Mouse (Mus musculus) CH12.LX (cell line): ENCODE measurements around the gene Socs3. TPM values are rescaled to one million over a fixed set of nuclear protein-coding genes. Genes with fewer than 3 reads are reported as not detected.

Source experiments
- DNase-seq: peaks from one replicate; pipeline ENCODE4 v3.0.0-alpha.2; 2013; ENCODE audit errors: extremely low read depth
- H3K27ac ChIP-seq: 2 replicates; pipeline ENCODE4 v1.5.1; 2012; ENCODE audit warnings: low read depth, mild to moderate bottlenecking, control low read depth, moderate library complexity; ENCODE audit not compliant: insufficient read depth
- H3K27me3 ChIP-seq: replicated peaks from 2 replicates; pipeline ENCODE3; 2012; ENCODE audit warnings: inconsistent platforms
- H3K36me3 ChIP-seq, 2 experiments: replicated peaks in 1 of 2; 2 replicates each; pipeline versions ENCODE3 to v1.6.1; 2012; ENCODE audit warnings: inconsistent platforms in 1 of 2, low read length in 1 of 2, mild to moderate bottlenecking in 1 of 2, mixed read lengths in 1 of 2, moderate library complexity in 1 of 2; ENCODE audit not compliant: control insufficient read depth in 1 of 2, insufficient read depth in 1 of 2
- H3K4me1 ChIP-seq, 2 experiments: 2 replicates each; pipeline ENCODE4 v1.6.1; 2012; ENCODE audit warnings: inconsistent platforms in 1 of 2, moderate library complexity in 1 of 2; ENCODE audit not compliant: insufficient read depth in 2 of 2, control insufficient read depth in 1 of 2
- H3K4me2 ChIP-seq: 2 replicates; pipeline ENCODE4 v1.6.1; 2012; ENCODE audit warnings: low read depth, mild to moderate bottlenecking, control low read depth; ENCODE audit not compliant: poor library complexity, insufficient read depth, severe bottlenecking
- H3K4me3 ChIP-seq, 3 experiments: fragments of 150-350 bp in 1 of 3; sonication (generic) in 1 of 3; replicated peaks in 1 of 3; 2 replicates each; pipeline versions ENCODE3 to v1.5.1; 2011 to 2012; ENCODE audit warnings: low read depth in 2 of 3, low read length in 2 of 3, mild to moderate bottlenecking in 2 of 3, moderate library complexity in 2 of 3, control low read depth in 1 of 3, improper control_type of control experiment in 1 of 3, inconsistent platforms in 1 of 3, mixed read lengths in 1 of 3; ENCODE audit not compliant: poor library complexity in 1 of 3
- H3K79me2 ChIP-seq: replicated peaks from 2 replicates; pipeline ENCODE4 v1.6.1; 2012; ENCODE audit warnings: mild to moderate bottlenecking, moderate library complexity; ENCODE audit not compliant: control insufficient read depth, poor library complexity, insufficient read depth, severe bottlenecking; ENCODE audit errors: extremely low read depth
- H3K9ac ChIP-seq: 2 replicates; pipeline ENCODE4 v1.6.1; 2012; ENCODE audit warnings: low read depth, mild to moderate bottlenecking, control low read depth, moderate library complexity; ENCODE audit not compliant: insufficient read depth
- H3K9me3 ChIP-seq: replicated peaks from 2 replicates; pipeline ENCODE3; 2012; ENCODE audit warnings: low read length, inconsistent platforms, mixed read lengths
- CHD2 ChIP-seq: IDR thresholded peaks from 2 replicates; pipeline ENCODE4 v1.6.1; 2011; ENCODE audit warnings: low read length, improper control_type of control experiment
- CTCF ChIP-seq, 2 experiments: IDR thresholded peaks in 1 of 2; conservative IDR thresholded peaks in 1 of 2; 2 replicates each; pipeline ENCODE4 v1.5.1; 2011 to 2012; ENCODE audit warnings: low read depth in 2 of 2, low read length in 2 of 2, improper control_type of control experiment in 1 of 2, inconsistent platforms in 1 of 2, mild to moderate bottlenecking in 1 of 2, moderate library complexity in 1 of 2
- E2F4 ChIP-seq: IDR thresholded peaks from 2 replicates; pipeline ENCODE4 v1.6.1; 2011; ENCODE audit warnings: low read depth, low read length, improper control_type of control experiment; ENCODE audit not compliant: insufficient replicate concordance
- ETS1 ChIP-seq: conservative IDR thresholded peaks from 2 replicates; pipeline ENCODE4 v1.6.1; 2012; ENCODE audit warnings: low read depth, mild to moderate bottlenecking, inconsistent platforms, low read length, improper control_type of control experiment, moderate library complexity
- JUN ChIP-seq: IDR thresholded peaks from 2 replicates; pipeline ENCODE4 v1.6.1; 2011; ENCODE audit warnings: low read depth, mild to moderate bottlenecking, low read length, improper control_type of control experiment, moderate library complexity; ENCODE audit not compliant: insufficient read depth
- MAFK ChIP-seq: IDR thresholded peaks from 2 replicates; pipeline ENCODE4 v1.6.1; 2011; ENCODE audit warnings: low read length, improper control_type of control experiment; ENCODE audit not compliant: insufficient replicate concordance
- MAX ChIP-seq: IDR thresholded peaks from 2 replicates; pipeline ENCODE4 v1.6.1; 2011; ENCODE audit warnings: low read length, improper control_type of control experiment
- MEF2A ChIP-seq: IDR thresholded peaks from 2 replicates; pipeline ENCODE4 v1.6.1; 2014; ENCODE audit warnings: low read depth, mild to moderate bottlenecking, inconsistent platforms, low read length, improper control_type of control experiment, borderline replicate concordance
- RAD21 ChIP-seq: IDR thresholded peaks from 2 replicates; pipeline ENCODE4 v1.6.1; 2011; ENCODE audit warnings: low read depth, mild to moderate bottlenecking, low read length, improper control_type of control experiment, moderate library complexity
- TBP ChIP-seq: conservative IDR thresholded peaks from 2 replicates; pipeline ENCODE4 v1.6.1; 2011; ENCODE audit warnings: low read depth, low read length, improper control_type of control experiment
- UBTF ChIP-seq: IDR thresholded peaks from 2 replicates; pipeline ENCODE4 v1.6.1; 2012; ENCODE audit warnings: low read depth, mild to moderate bottlenecking, inconsistent platforms, low read length, improper control_type of control experiment, moderate library complexity
- USF1 ChIP-seq: IDR thresholded peaks from 2 replicates; pipeline ENCODE4 v1.6.1; 2014; ENCODE audit warnings: low read depth, mild to moderate bottlenecking, inconsistent platforms, low read length, improper control_type of control experiment
- ZKSCAN1 ChIP-seq: IDR thresholded peaks from 2 replicates; pipeline ENCODE4 v1.6.1; 2012; ENCODE audit warnings: low read depth, inconsistent platforms, low read length, improper control_type of control experiment, borderline replicate concordance
- ZNF384 ChIP-seq: IDR thresholded peaks from 2 replicates; pipeline ENCODE4 v1.6.1; 2012; ENCODE audit warnings: low read depth, low read length, improper control_type of control experiment, inconsistent platforms
- dilution Hi-C: fragments of 300-500 bp; cut with MboI; formaldehyde crosslinking; loops from 2 replicates; pipeline ENCODE4 v1.14.3; 2020; ENCODE audit warnings: low sequenced_read_pairs; ENCODE audit not compliant: extremely low pct_unique_long_range_greater_than_20kb, extremely low pct_ligation_motif_present
- in situ Hi-C: fragments of 300-500 bp; cut with MboI; formaldehyde crosslinking; loops from 3 replicates; pipeline ENCODE4 v1.14.3; 2019; ENCODE audit warnings: low sequenced_read_pairs, low pct_ligation_motif_present, low pct_unique_long_range_greater_than_20kb, mixed read lengths
- polyA plus RNA-seq: library from polyadenylated mRNA; unstranded; fragments of >175 nt; gene quantifications from 2 replicates; pipeline ENCODE4 v1.2.1, GENCODE M21; 2012; ENCODE audit warnings: low read depth; ENCODE audit not compliant: insufficient read length
- total RNA-seq, 2 experiments: library from RNA; depleted of rRNA; stranded (reverse); fragments of 300-350 nt in 1 of 2; fragments of >200 nt in 1 of 2; gene quantifications; 2 replicates each; pipeline ENCODE4 v1.2.3; 2012 to 2014

Socs3 gene
- total and polyA plus RNA-seq, 3 experiments = 0.83 to 4.7 (median 1.2) TPM

DNA sequence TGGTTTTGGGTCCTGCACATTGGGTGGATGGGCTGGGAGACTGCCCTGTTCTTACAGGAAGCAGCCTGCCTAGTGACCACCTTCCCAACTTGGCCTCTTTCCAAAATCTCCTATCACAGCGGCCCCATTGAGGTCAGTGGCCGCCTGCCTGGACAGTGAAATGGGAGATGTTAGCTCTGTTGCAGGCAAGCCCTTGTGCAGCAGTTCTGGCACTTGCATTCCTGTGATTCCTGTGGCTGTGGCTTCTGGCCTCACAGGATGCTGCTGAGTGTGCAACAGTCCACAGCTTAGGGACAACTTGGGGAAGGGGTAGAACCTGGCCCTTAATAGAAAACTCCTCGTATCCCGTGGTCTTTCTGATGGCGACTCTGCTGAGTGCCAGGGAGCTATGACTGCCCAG is 33.9 kb upstream of the Socs3 start:
- H3K36me3 ChIP-seq = peaks cover 85 to 96% of the 10 kb centered on the region in 2 experiments

GRCm38 (mm10) chr11:118003176-118003575 is 33.3 kb upstream of the Socs3 start:
- TF ChIP-seq CTCF (conservative IDR thresholded peaks at IDR 0.05 in 1 of 2, IDR thresholded peaks at IDR 0.05 in 1 of 2; ENCODE audit: low read depth in 2 of 2, low read length in 2 of 2) (no peak), E2F4 (no peak), MAX (no peak), UBTF (no peak), ETS1 (no peak), RAD21 (no peak), ZKSCAN1 (no peak), USF1 (no peak), TBP (no peak), JUN (no peak)
- dilution Hi-C loops = no loop called here

More for the DNA sequence above, 33.9 kb upstream of the Socs3 start:
- Histone ChIP-seq H3K4me1 (peaks cover 31 to 47% of the 10 kb centered on the region in 2 experiments), H3K27me3 (no peaks in the 10 kb centered on the region), H3K4me3 (no peak overlapping the region), H3K79me2 (peaks cover 16% of the 10 kb centered on the region), H3K9me3 (no peaks in the 10 kb centered on the region), H3K4me2 (no peak overlapping the region), H3K9ac (no peak overlapping the region), H3K27ac (no peak overlapping the region)
- TF ChIP-seq JUN (no peak), MEF2A (no peak), MAFK (no peak), CHD2 (no peak), ZNF384 (no peak), MAX (no peak)
- in situ Hi-C loops = no loop called here
- DNase-seq = no peak
- dilution Hi-C loops = no loop called here

More at GRCm38 (mm10) chr11:118003176-118003575, 33.3 kb upstream of the Socs3 start:
- peaks cover 85 to 96% of the 10 kb centered on the region in 2 experiments for H3K36me3 ChIP-seq
- H3K79me2 ChIP-seq = peaks cover 18% of the 10 kb centered on the region
- no peak overlapping the region for H3K9ac ChIP-seq
- no peaks in the 10 kb centered on the region for H3K9me3 ChIP-seq
- in situ Hi-C loops = no loop called here
- H3K4me2 ChIP-seq = no peak overlapping the region
- peaks cover 32 to 47% of the 10 kb centered on the region in 2 experiments for H3K4me1 ChIP-seq
- H3K4me3 ChIP-seq = no peak overlapping the region
- no peaks in the 10 kb centered on the region for H3K27me3 ChIP-seq
- no peak overlapping the region for H3K27ac ChIP-seq
- no peak for DNase-seq
